Mouse (Mus musculus) liver, adult (tissue): ENCODE measurements around the gene C130026I21Rik.
"Not testable (repeated sequence)": the region's sequence is repeated elsewhere in the genome, so short reads cannot be mapped to it uniquely, and the experiment has no call there.

Experiments
- GATA4 ChIP-seq: IDR thresholded peaks from 2 replicates; pipeline ENCODE4 v1.6.1; 2014; ENCODE audit warnings: mild to moderate bottlenecking, low read length; ENCODE audit not compliant: insufficient replicate concordance

The C130026I21Rik gene

GRCm38 (mm10) chr1:85270466-85270865, at the start of gene C130026I21Rik:
Gene C130026I21Rik, minus strand, starts transcription at chr1:85270566.
- not testable (repeated sequence) for TF ChIP-seq GATA4

DNA sequence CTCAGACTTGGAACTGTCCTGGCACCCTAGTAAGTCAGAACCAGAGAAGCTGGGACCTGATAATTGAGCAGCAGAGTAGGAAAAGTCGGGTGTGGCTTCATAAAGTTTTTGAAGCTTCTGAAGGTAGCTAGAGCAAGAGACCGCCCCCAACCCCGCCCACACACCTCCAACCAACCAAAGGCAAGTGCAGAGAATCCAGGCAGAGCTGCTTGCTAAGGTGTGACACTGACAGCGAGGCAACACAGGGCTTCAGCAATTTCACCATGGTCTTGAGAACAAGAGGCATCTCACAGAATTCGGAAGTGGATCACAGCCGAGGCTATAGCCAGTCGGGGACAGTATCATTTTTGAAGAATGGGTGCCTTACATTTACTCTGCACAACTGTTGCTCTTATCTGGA, 160.6 kb downstream of the C130026I21Rik start, which contains the start of gene A530032D15Rik:
Gene A530032D15Rik (minus strand): TSS at position 101 of the 400 bp plus-strand sequence.
- TF ChIP-seq GATA4: not testable (repeated sequence)

GRCm38 (mm10) chr1:85099864-85100263, 170.5 kb downstream of the C130026I21Rik start, which contains the start of gene Gm10553:
Gene Gm10553, plus strand, starts transcription at chr1:85100164.
- TF ChIP-seq GATA4: not testable (repeated sequence)

DNA sequence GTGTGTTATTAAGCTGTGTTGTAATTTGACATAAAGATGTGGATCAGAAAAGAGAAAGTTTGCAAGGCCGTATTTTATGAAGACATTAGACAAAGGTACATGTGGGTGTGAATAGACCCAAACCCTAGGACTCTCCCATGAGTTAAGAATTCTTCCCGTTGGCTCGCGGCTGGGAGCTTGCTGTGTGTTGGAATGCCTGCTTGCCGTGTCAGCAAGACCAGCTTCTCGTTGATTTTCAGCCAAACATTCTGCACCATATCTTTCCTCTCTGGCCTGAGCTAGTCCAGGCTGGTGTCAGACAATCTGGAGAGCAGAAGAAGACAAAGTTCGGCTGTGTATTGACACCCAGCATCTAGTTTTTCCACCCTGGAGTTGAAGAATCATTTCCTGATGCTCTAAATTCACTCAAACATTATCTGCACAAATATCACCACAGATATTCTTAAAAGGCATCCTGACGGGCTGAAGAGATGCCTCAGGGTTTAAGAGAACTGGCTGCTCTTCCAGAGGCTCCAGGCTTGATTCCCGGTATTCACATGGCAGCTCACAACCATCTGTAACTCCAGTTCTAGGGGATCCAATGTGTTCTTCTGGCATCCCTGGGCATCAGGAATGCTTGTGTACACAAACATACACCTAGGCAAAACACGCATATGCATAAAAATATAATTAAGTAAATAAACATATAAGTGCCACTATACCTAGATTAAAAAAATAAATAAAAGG, 317.7 kb downstream of the C130026I21Rik start:
- no peak for TF ChIP-seq GATA4

DNA sequence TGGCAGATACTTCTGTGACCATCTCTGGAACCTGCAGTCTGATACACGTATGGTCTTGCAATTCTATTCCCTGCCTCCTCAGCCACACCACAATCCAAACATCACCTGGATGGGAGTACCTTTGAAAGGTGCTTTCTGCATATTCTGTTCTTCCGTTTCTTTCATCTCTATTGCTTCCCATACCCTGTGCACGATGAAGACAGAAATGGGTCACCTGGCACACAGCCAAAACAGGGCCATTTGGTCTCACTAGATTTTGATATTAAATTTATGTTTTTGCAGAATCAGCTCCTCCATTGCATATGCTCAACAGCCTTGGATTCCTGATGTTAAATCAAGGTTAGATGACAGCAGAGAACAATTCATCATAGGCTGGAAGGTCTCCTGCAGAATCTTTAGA, 318.8 kb downstream of the C130026I21Rik start:
- TF ChIP-seq GATA4: no peak

DNA sequence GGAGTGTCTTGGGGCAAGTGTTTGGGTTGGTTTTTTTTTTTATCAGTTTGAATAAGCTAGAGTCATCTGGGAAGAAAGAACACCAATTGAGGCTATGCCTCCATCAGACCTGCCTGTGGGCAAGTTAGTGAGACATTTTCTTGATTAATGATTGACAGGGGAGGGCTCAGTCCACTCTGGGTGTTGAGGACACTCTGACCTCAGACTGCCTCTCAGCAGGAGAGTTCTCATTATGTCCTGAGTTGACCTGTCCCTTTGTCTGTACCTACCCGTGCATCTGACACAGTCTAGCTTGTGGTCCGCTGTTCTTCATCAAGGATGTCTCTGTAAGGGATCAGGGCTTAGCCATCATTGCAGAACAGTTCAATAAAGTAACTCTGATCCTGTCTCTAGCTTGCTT, 323.0 kb downstream of the C130026I21Rik start:
- no peak for TF ChIP-seq GATA4

- TF ChIP-seq GATA4: no peak
These were observed 324.4 kb downstream of the C130026I21Rik start for GRCm38 (mm10) chr1:84945950-84946349.

GRCm38 (mm10) chr1:84943549-84943948, 326.8 kb downstream of the C130026I21Rik start:
- no peak for TF ChIP-seq GATA4
